Mouse (Mus musculus) heart, embryonic 10.5 days (tissue): ENCODE results near the gene Prnd. TPM values are rescaled to one million over a fixed set of nuclear protein-coding genes. Genes with fewer than 3 reads are reported as not detected.

Experiments
- DNase-seq: peaks from one replicate; pipeline ENCODE4 v3.0.0-alpha.2; 2017; ENCODE audit warnings: low spot score
- H3K27ac ChIP-seq: fragments of 300-500 bp; sonication (generic); 2 replicates; pipeline ENCODE4 v1.5.1; 2016; ENCODE audit warnings: mild to moderate bottlenecking
- H3K27me3 ChIP-seq: fragments of 300-500 bp; sonication (generic); 2 replicates; pipeline ENCODE4 v1.6.1; 2016; ENCODE audit warnings: mild to moderate bottlenecking; ENCODE audit not compliant: poor library complexity, insufficient read depth, severe bottlenecking
- H3K36me3 ChIP-seq: fragments of 300-500 bp; sonication (generic); 2 replicates; pipeline ENCODE4 v1.6.1; 2016; ENCODE audit warnings: mild to moderate bottlenecking, moderate library complexity
- H3K4me1 ChIP-seq: fragments of 300-500 bp; sonication (generic); 2 replicates; pipeline ENCODE4 v1.6.1; 2016; ENCODE audit warnings: mild to moderate bottlenecking
- H3K4me3 ChIP-seq: fragments of 300-500 bp; sonication (generic); 2 replicates; pipeline ENCODE4 v1.5.1; 2016; ENCODE audit warnings: mild to moderate bottlenecking, moderate library complexity
- H3K9me3 ChIP-seq: fragments of 300-500 bp; sonication (generic); 2 replicates; pipeline ENCODE4 v1.6.1; 2016; ENCODE audit warnings: mild to moderate bottlenecking, moderate library complexity
- WGBS: fragments of 180-500 bp; shearing (Covaris S2); methylation state at CpG from one replicate; pipeline ENCODE4 v1.1.7; 2016; 5-methylcytosine and 5-hydroxymethylcytosine counted together
- polyA plus RNA-seq: library from polyadenylated mRNA; unstranded; fragments of >200 nt; fragmentation: Nextera tagmentation; extraction: Ambion mirVana; gene quantifications from 2 replicates; pipeline ENCODE4 v1.2.1, GENCODE M21; 2016

Prnd gene
- 3.1 and 4.6 TPM in 2 replicates for polyA plus RNA-seq

GRCm38 (mm10) chr2:131950598-131951095 lies at the start of gene Prnd:
Gene Prnd (plus strand): TSS chr2:131950861.
- Histone ChIP-seq H3K36me3 (no peaks in the 10 kb centered on the region), H3K4me3 (peak within 1 kb of the TSS; percentile 19; the same call in 1 of the 2 replicates), H3K4me1 (peaks cover 39% of the 10 kb centered on the region), H3K27ac (no peak within 1 kb of the TSS), H3K9me3 (no peaks in the 10 kb centered on the region), H3K27me3 (peaks cover 38% of the 10 kb centered on the region)
- peak; percentile 75 for DNase-seq
- WGBS, result 6% methylated on average over 11 of the region's 11 CpGs

GRCm38 (mm10) chr2:131902423-131902822 lies 48.2 kb upstream of the Prnd start:
- peak overlapping the region; percentile 81 for H3K27ac ChIP-seq
- no peaks in the 10 kb centered on the region for H3K9me3 ChIP-seq
- DNase-seq, result no peak
- H3K36me3 ChIP-seq, result no peaks in the 10 kb centered on the region
- whole genome bisulfite sequencing, result 19% methylated on average over 1 of the region's 3 CpGs
- H3K4me1 ChIP-seq, result peaks cover 32% of the 10 kb centered on the region
- H3K27me3 ChIP-seq, result no peaks in the 10 kb centered on the region
- no peak overlapping the region for H3K4me3 ChIP-seq

- DNase-seq, result peak; percentile 93
- H3K9me3 ChIP-seq, result no peaks in the 10 kb centered on the region
- H3K36me3 ChIP-seq, result no peaks in the 10 kb centered on the region
- no peaks in the 10 kb centered on the region for H3K27me3 ChIP-seq
- peak overlapping the region; percentile 81 for H3K27ac ChIP-seq
- WGBS, result 17% methylated on average over 8 of the region's 8 CpGs
- H3K4me3 ChIP-seq, result no peak overlapping the region
- H3K4me1 ChIP-seq, result peaks cover 33% of the 10 kb centered on the region
Measured at GRCm38 (mm10) chr2:131902867-131903266, 47.8 kb upstream of the Prnd start.

- peaks cover 46% of the 10 kb centered on the region for H3K4me1 ChIP-seq
- H3K27me3 ChIP-seq, result no peaks in the 10 kb centered on the region
- H3K27ac ChIP-seq, result peak overlapping the region; percentile 8; the same call in 1 of the 2 replicates
- no peaks in the 10 kb centered on the region for H3K36me3 ChIP-seq
- DNase-seq, result no peak
- H3K9me3 ChIP-seq, result no peaks in the 10 kb centered on the region
- no peak overlapping the region for H3K4me3 ChIP-seq
- 12% methylated on average over 5 of the region's 5 CpGs for WGBS
Measured at GRCm38 (mm10) chr2:131905025-131905424, 45.6 kb upstream of the Prnd start.

- 65% methylated on average over 6 of the region's 6 CpGs for WGBS
- no peak overlapping the region for H3K4me3 ChIP-seq
Measured at GRCm38 (mm10) chr2:131905776-131906175, 44.9 kb upstream of the Prnd start.

GRCm38 (mm10) chr2:131906266-131906665 lies 44.4 kb upstream of the Prnd start:
- no peaks in the 10 kb centered on the region for H3K27me3 ChIP-seq
- peaks cover 52% of the 10 kb centered on the region for H3K4me1 ChIP-seq
- no peaks in the 10 kb centered on the region for H3K9me3 ChIP-seq
- WGBS, result 85% methylated on average over 3 of the region's 3 CpGs
- no peaks in the 10 kb centered on the region for H3K36me3 ChIP-seq
- DNase-seq, result peak; percentile 58
- H3K27ac ChIP-seq, result no peak overlapping the region
- no peak overlapping the region for H3K4me3 ChIP-seq

More at GRCm38 (mm10) chr2:131905776-131906175, 44.9 kb upstream of the Prnd start:
- peak; percentile 50 for DNase-seq
- H3K4me1 ChIP-seq, result peaks cover 47% of the 10 kb centered on the region
- H3K9me3 ChIP-seq, result no peaks in the 10 kb centered on the region
- H3K27me3 ChIP-seq, result no peaks in the 10 kb centered on the region
- 0 out of 2 replicates have a peak overlapping the region, but pooled peaks have one; percentile 8 for H3K27ac ChIP-seq
- H3K36me3 ChIP-seq, result no peaks in the 10 kb centered on the region

- Histone ChIP-seq H3K36me3 (no peaks in the 10 kb centered on the region), H3K27me3 (no peaks in the 10 kb centered on the region), H3K9me3 (no peaks in the 10 kb centered on the region), H3K27ac (no peak overlapping the region), H3K4me3 (no peak overlapping the region), H3K4me1 (peaks cover 56% of the 10 kb centered on the region)
- peak; percentile 48 for DNase-seq
- WGBS, result 82% methylated on average over 1 of the region's 1 CpGs
Measured at GRCm38 (mm10) chr2:131906846-131907245, 43.8 kb upstream of the Prnd start.

- Histone ChIP-seq H3K36me3 (no peaks in the 10 kb centered on the region), H3K9me3 (no peaks in the 10 kb centered on the region), H3K4me3 (no peak overlapping the region), H3K27ac (no peak overlapping the region), H3K27me3 (no peaks in the 10 kb centered on the region), H3K4me1 (peaks cover 56% of the 10 kb centered on the region)
- DNase-seq, result peak; percentile 43
- WGBS, result 67% methylated on average over 5 of the region's 5 CpGs
Measured at GRCm38 (mm10) chr2:131907311-131907710, 43.4 kb upstream of the Prnd start.

GRCm38 (mm10) chr2:131908351-131908861 lies 42.3 kb upstream of the Prnd start:
- no peaks in the 10 kb centered on the region for H3K9me3 ChIP-seq
- no peaks in the 10 kb centered on the region for H3K27me3 ChIP-seq
- peak; percentile 36 for DNase-seq
- H3K36me3 ChIP-seq, result no peaks in the 10 kb centered on the region
- H3K4me3 ChIP-seq, result no peak overlapping the region
- whole genome bisulfite sequencing, result 89% methylated on average over 7 of the region's 7 CpGs
- H3K27ac ChIP-seq, result no peak overlapping the region
- H3K4me1 ChIP-seq, result peaks cover 46% of the 10 kb centered on the region

- Histone ChIP-seq H3K9me3 (no peaks in the 10 kb centered on the region), H3K4me1 (peaks cover 45% of the 10 kb centered on the region), H3K27ac (peak overlapping the region; percentile 90; the same call in 1 of the 2 replicates), H3K27me3 (no peaks in the 10 kb centered on the region), H3K4me3 (no peak overlapping the region), H3K36me3 (no peaks in the 10 kb centered on the region)
- peak; percentile 28 for DNase-seq
- WGBS, result 91% methylated on average over 1 of the region's 1 CpGs
Measured at GRCm38 (mm10) chr2:131908906-131909305, 41.8 kb upstream of the Prnd start.

- Histone ChIP-seq H3K4me3 (peak within 1 kb of the TSS; percentile 86), H3K36me3 (no peaks in the 10 kb centered on the region), H3K27me3 (no peaks in the 10 kb centered on the region), H3K27ac (peak within 1 kb of the TSS; percentile 90), H3K9me3 (no peaks in the 10 kb centered on the region), H3K4me1 (peaks cover 35% of the 10 kb centered on the region)
- peak; percentile 96 for DNase-seq
- WGBS, result 6% methylated on average over 52 of the region's 52 CpGs
Measured at GRCm38 (mm10) chr2:131909683-131910572, 40.7 kb upstream of the Prnd start, which contains the start of the genes Prnp and Prn. Gene Prnp (plus strand): TSS chr2:131909928. Gene Prn (plus strand): TSS chr2:131909957.

GRCm38 (mm10) chr2:131910847-131911246 lies 39.8 kb upstream of the Prnd start:
- H3K27me3 ChIP-seq, result no peaks in the 10 kb centered on the region
- WGBS, result 57% methylated on average over 2 of the region's 2 CpGs
- H3K36me3 ChIP-seq, result no peaks in the 10 kb centered on the region
- no peak overlapping the region for H3K27ac ChIP-seq
- DNase-seq, result peak; percentile 19
- no peaks in the 10 kb centered on the region for H3K9me3 ChIP-seq
- peaks cover 26% of the 10 kb centered on the region for H3K4me1 ChIP-seq
- peak overlapping the region; percentile 86 for H3K4me3 ChIP-seq

- DNase-seq, result peak; percentile 11
- peaks cover 3% of the 10 kb centered on the region for H3K36me3 ChIP-seq
- no peaks in the 10 kb centered on the region for H3K27me3 ChIP-seq
- 51% methylated on average over 4 of the region's 4 CpGs for WGBS
- peaks cover 25% of the 10 kb centered on the region; the same call in 1 of the 2 replicates for H3K4me1 ChIP-seq
- H3K9me3 ChIP-seq, result no peaks in the 10 kb centered on the region
- no peak overlapping the region for H3K27ac ChIP-seq
- H3K4me3 ChIP-seq, result no peak overlapping the region
Measured at GRCm38 (mm10) chr2:131911341-131911740, 39.3 kb upstream of the Prnd start.
